Mouse (Mus musculus) heart, adult 2 months (tissue): ENCODE results near the gene Spats1. TPM values are rescaled to one million over a fixed set of nuclear protein-coding genes. Genes with fewer than 3 reads are reported as not detected.

ENCODE experiments used
- DNase-seq, 2 experiments: peaks; one replicate each; pipeline ENCODE4 v3.0.0; 2021
- H3K27ac ChIP-seq: fragments of 200-600 bp; 2 replicates; pipeline ENCODE4 v1.8.1; 2022
- H3K27me3 ChIP-seq: fragments of 200-500 bp; 2 replicates; pipeline ENCODE4 v1.6.1; 2012; ENCODE audit warnings: mild to moderate bottlenecking, low read length, inconsistent platforms, mixed read lengths; ENCODE audit not compliant: control insufficient read depth, insufficient read depth
- H3K36me3 ChIP-seq: fragments of 200-500 bp; 2 replicates; pipeline ENCODE4 v1.6.1; 2012; ENCODE audit warnings: low read length, inconsistent platforms; ENCODE audit not compliant: control insufficient read depth, insufficient read depth
- H3K4me1 ChIP-seq: fragments of 200-500 bp; 2 replicates; pipeline ENCODE4 v1.6.1; 2011; ENCODE audit warnings: low read length; ENCODE audit not compliant: control insufficient read depth, insufficient read depth
- H3K4me3 ChIP-seq: fragments of 200-600 bp; 2 replicates; pipeline ENCODE4 v1.8.1; 2022
- H3K79me2 ChIP-seq: fragments of 200-500 bp; replicated peaks from 2 replicates; pipeline ENCODE4 v1.6.1; 2012; ENCODE audit warnings: mild to moderate bottlenecking, inconsistent platforms, low read length, moderate library complexity, mixed read lengths; ENCODE audit not compliant: control insufficient read depth, insufficient read depth
- H3K9ac ChIP-seq: fragments of 200-500 bp; 2 replicates; pipeline ENCODE4 v1.6.1; 2012; ENCODE audit warnings: low read depth, mild to moderate bottlenecking, control low read depth, inconsistent platforms, low read length, mixed read lengths
- CTCF ChIP-seq: fragments of 200-600 bp; IDR thresholded peaks from 2 replicates; pipeline ENCODE4 v1.8.1; 2022; ENCODE audit warnings: antibody characterized with exemption, mild to moderate bottlenecking, moderate library complexity
- EP300 ChIP-seq: fragments of 200-500 bp; IDR thresholded peaks from 2 replicates; pipeline ENCODE4 v1.6.1; 2011; ENCODE audit warnings: low read depth, low read length, control low read depth; ENCODE audit not compliant: insufficient read depth
- POLR2A ChIP-seq: fragments of 200-500 bp; IDR thresholded peaks from 2 replicates; pipeline ENCODE4 v1.6.1; 2011; ENCODE audit warnings: mild to moderate bottlenecking, low read depth, low read length, control low read depth; ENCODE audit not compliant: insufficient read depth
- WGBS: fragments of 180-500 bp; shearing (Covaris S2); methylation state at CpG from one replicate; pipeline ENCODE4 v1.1.7; 2018; 5-methylcytosine and 5-hydroxymethylcytosine counted together
- intact Hi-C: fragments of 180-260 bp; cut with DNase I; formaldehyde crosslinking; loops from one replicate; pipeline ENCODE4 v1.15.1; 2025
- polyA plus RNA-seq: library from polyadenylated mRNA; depleted of rRNA; stranded (reverse); fragments of >200 nt; gene quantifications from 2 replicates; pipeline ENCODE4 v1.2.3, GENCODE M21; 2012; rRNA removed
- total RNA-seq, 2 experiments: library from RNA; stranded (reverse); gene quantifications; 2 replicates each; pipeline ENCODE4 v1.2.3; 2021

Gene Spats1
- total and polyA plus RNA-seq, 3 experiments = 0.16 TPM; not detected in 2

- no peak overlapping the region for H3K4me3 ChIP-seq
- intact Hi-C loops = no loop called here
Observed at GRCm38 (mm10) chr17:45393765-45394164, 81.5 kb downstream of the Spats1 start.

More at GRCm38 (mm10) chr17:45393765-45394164, 81.5 kb downstream of the Spats1 start:
- no peaks in the 10 kb centered on the region for H3K4me1 ChIP-seq
- no peak for DNase-seq
- WGBS = 93% methylated on average over 3 of the region's 3 CpGs
- no peak overlapping the region for H3K9ac ChIP-seq
- H3K27me3 ChIP-seq = no peaks in the 10 kb centered on the region
- H3K27ac ChIP-seq = no peak overlapping the region
- TF ChIP-seq EP300 (no peak), POLR2A (no peak), CTCF (no peak)
- peaks cover 2% of the 10 kb centered on the region; the same call in 1 of the 2 replicates for H3K36me3 ChIP-seq
- H3K79me2 ChIP-seq = 0 out of 2 replicates have a peak, but pooled peaks cover 1% of the 10 kb centered on the region

Other genes with a start within 250 kb of the Spats1 start
- 10 to 100 TPM; 39.4 to 40.5 TPM for gene Cdc5l, start 41.7 kb downstream of the Spats1 start, total RNA-seq
- gene Cdc5l, start 41.7 kb downstream of the Spats1 start, polyA plus RNA-seq = 7.3 and 14.3 TPM in 2 replicates
- 10 to 100 TPM; 17.2 to 18.4 TPM for gene Aars2, start 31.4 kb upstream of the Spats1 start, total RNA-seq
- gene Aars2, start 31.4 kb upstream of the Spats1 start, polyA plus RNA-seq = 17.6 and 18.2 TPM in 2 replicates
- gene Tcte1, start 48.0 kb upstream of the Spats1 start, total RNA-seq = not detected
- 0.09 and 0.90 TPM in 2 replicates for gene Tcte1, start 48.0 kb upstream of the Spats1 start, polyA plus RNA-seq
- under 1 TPM in 1 of 2 experiments, not detected in 1; 0.07 TPM for gene Tmem151b, start 74.3 kb upstream of the Spats1 start, total RNA-seq
- gene Tmem151b, start 74.3 kb upstream of the Spats1 start, polyA plus RNA-seq = 0.04 and 0.06 TPM in 2 replicates
- gene Nfkbie, start 80.3 kb upstream of the Spats1 start, total RNA-seq = 1 to 10 TPM; 1.1 TPM
- 1.6 and 2.2 TPM in 2 replicates for gene Nfkbie, start 80.3 kb upstream of the Spats1 start, polyA plus RNA-seq
- gene Slc35b2, start 88.5 kb upstream of the Spats1 start, total RNA-seq = 10 to 100 TPM; 23.4 to 24.0 TPM
- 45.1 and 49.2 TPM in 2 replicates for gene Slc35b2, start 88.5 kb upstream of the Spats1 start, polyA plus RNA-seq
- gene Hsp90ab1, start 97.9 kb upstream of the Spats1 start, total RNA-seq = 1,000 to 10,000 TPM; 1,183 to 1,319 TPM
- 464 and 736 TPM in 2 replicates for gene Hsp90ab1, start 97.9 kb upstream of the Spats1 start, polyA plus RNA-seq
- 10 to 100 TPM; 80.3 to 84.6 TPM for gene Slc29a1, start 124.2 kb upstream of the Spats1 start, total RNA-seq
- 160 and 184 TPM in 2 replicates for gene Slc29a1, start 124.2 kb upstream of the Spats1 start, polyA plus RNA-seq
- gene Mymx, start 126.7 kb upstream of the Spats1 start, total RNA-seq = not detected
- gene Mymx, start 126.7 kb upstream of the Spats1 start, polyA plus RNA-seq = not detected in 2 replicates
- gene Capn11, start 183.9 kb upstream of the Spats1 start, total RNA-seq = under 1 TPM in 1 of 2 experiments, not detected in 1; 0.59 TPM
- not detected in 2 replicates for gene Capn11, start 183.9 kb upstream of the Spats1 start, polyA plus RNA-seq
- gene Mrpl14, start 210.9 kb upstream of the Spats1 start, total RNA-seq = 100 to 1,000 TPM; 149 to 161 TPM
- gene Mrpl14, start 210.9 kb upstream of the Spats1 start, polyA plus RNA-seq = 133 and 170 TPM in 2 replicates
- gene Tmem63b, start 211.5 kb upstream of the Spats1 start, total RNA-seq = 10 to 100 TPM; 81.8 to 90.1 TPM
- 122 and 154 TPM in 2 replicates for gene Tmem63b, start 211.5 kb upstream of the Spats1 start, polyA plus RNA-seq